In the genomic region with DNA sequence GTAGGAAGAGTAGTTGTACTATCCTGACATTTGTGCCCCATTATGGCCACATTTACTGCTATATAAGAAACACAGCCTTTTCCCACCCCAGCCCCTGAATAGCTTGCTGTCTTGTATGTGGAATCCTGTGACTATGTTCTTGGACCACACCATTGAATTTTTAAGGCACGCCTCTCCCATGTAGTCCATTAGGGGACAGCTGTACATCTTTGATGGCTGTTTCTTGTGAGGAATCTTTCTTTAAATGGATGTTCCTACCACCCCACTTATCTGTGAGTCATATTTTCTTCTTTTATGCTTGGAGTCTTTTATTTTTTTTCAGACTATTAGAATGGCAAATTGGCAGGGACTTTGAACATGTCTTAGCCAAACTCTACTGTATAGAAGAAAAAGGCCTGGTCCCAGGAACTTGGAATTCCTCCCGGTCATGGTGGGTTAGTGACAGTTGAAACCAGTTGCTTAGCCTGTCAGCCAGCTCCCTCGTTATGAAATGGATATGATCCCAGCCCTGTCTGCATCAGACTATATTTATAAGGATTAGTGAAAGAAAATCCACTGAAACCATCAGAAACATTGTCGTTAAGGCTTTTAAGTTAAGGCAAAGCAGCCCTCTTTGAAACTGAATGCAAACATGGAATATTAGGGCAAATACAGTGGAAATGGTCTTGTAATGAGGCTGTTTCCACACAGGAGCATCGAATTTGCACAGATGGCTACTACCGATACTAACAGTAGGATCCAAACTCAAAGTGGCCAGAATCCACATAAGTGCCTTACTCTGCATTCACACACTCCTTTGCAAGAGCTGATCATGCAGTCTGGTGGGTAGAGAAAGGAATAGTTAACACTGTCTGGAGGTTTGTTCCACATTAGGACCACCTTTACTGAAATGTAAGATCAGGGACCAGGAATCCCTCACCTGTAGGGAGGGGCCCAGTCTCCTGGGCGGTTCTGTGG, we compare ENCODE assay signal across 18 mouse cellular contexts. TPM values are rescaled to one million over a fixed set of nuclear protein-coding genes. Genes with fewer than 3 reads are reported as not detected.
A peak's percentile ranks its signal among the peaks of the same experiment; 100 is the strongest.
DNase-seq lines count a peak whose midpoint lies in the region; ATAC-seq and TF ChIP-seq lines count a peak whose summit lies in the region.
"Had no signal": no experiment of that assay in that cellular context is flagged by ENCODE, and none has a peak within 500 bp of the region (broad histone marks: within the 10 kb centered on the region; RNA-seq: fewer than 3 reads in every experiment).

No protein-coding gene starts in this region.

- H3K4me3 ChIP-seq in embryonic fibroblast, embryonic 13.5 days (ENCODE audit: insufficient read depth, low read length), result no peak overlapping the region
- H3K4me3 ChIP-seq: limb, embryonic 13.5 days; midbrain, embryonic 12.5 days had no signal

- TF ChIP-seq POLR2A in embryonic fibroblast, embryonic 13.5 days (IDR thresholded peaks at IDR 0.05; ENCODE audit: low read depth, low read length), result no peak

- peaks cover 7% of the 10 kb centered on the region for H3K4me1 ChIP-seq in embryonic fibroblast, embryonic 13.5 days (ENCODE audit: control insufficient read depth, insufficient read depth, low read length)
- H3K4me1 ChIP-seq: limb, embryonic 13.5 days; midbrain, embryonic 12.5 days had no signal

- TF ChIP-seq CTCF in embryonic fibroblast, embryonic 13.5 days (IDR thresholded peaks at IDR 0.05; ENCODE audit: borderline replicate concordance, insufficient read depth, low read length), result no peak

- peak overlapping the region; percentile 93 for H3K27ac ChIP-seq in embryonic fibroblast, embryonic 13.5 days (ENCODE audit: insufficient read depth, low read length)
- H3K27ac ChIP-seq: limb, embryonic 13.5 days; macrophage; midbrain, embryonic 12.5 days had no signal

- peak; percentile 75 for ATAC-seq in frontal cortex, adult (ENCODE audit: low TSS enrichment)
- ATAC-seq: inflammation-experienced regulatory T-cells, adult 6 months had no signal

- no peak for DNase-seq in frontal cortex, adult 2 months (ENCODE audit: extremely low spot score in 1 of 2, low spot score in 1 of 2)
- DNase-seq in left cerebral cortex, postnatal 4 days, result peak; percentile 63
- no peak for DNase-seq in left cerebral cortex, postnatal 25 days (ENCODE audit: low spot score in 2 of 2)
- DNase-seq in brain, adult 2 months (ENCODE audit: low read depth, low spot score), result peak; percentile 53
- DNase-seq in thymus, postnatal 25 days, result no peak
- DNase-seq: adrenal gland, postnatal 25 days; heart, postnatal 14 days; kidney, adult 9 months; kidney, postnatal 4 days; layer of hippocampus, postnatal 36 days; right cerebral cortex, postnatal 14 days had no signal

- intact Hi-C loops in left cerebral cortex, postnatal 4 days (cut with DNase I), result no loop called here
- intact Hi-C loops in left cerebral cortex, postnatal 25 days (cut with DNase I), result loop anchor here (5.0 kb wide), 1 partner anchor 74 kb away; the partner anchor contains the start of gene Tmeff1

RNA-seq across cellular contexts. Expression of gene Cavin4, which starts 2.4 kb away (rescaled TPM):
- 1.1 and 1.4 TPM in 2 replicates for polyA plus RNA-seq in frontal cortex, adult 2 months (2012; rRNA removed)
- total RNA-seq in left cerebral cortex, postnatal 4 days (2021), result 1 to 10 TPM; 4.1 to 4.3 TPM
- 1 to 10 TPM; 1.5 to 2.2 TPM for total RNA-seq in left cerebral cortex, postnatal 25 days (2021)
- polyA plus RNA-seq in embryonic fibroblast, embryonic 13.5 days (2011; ENCODE audit: insufficient read length, low read depth, missing spikeins), result 7.7 and 13.4 TPM in 2 replicates
- total RNA-seq: granulocyte monocyte progenitor cell, adult 5-6 weeks had no signal
- polyA plus RNA-seq: inflammation-experienced regulatory T-cells, adult 6 months; macrophage had no signal

Comparison
In these comparisons a context has a peak if more than half of its experiments do, and no peak if none do; other contexts are left out.
1. DNase-seq: peak in left cerebral cortex, postnatal 4 days (single experiment) and brain, adult 2 months (single experiment); none in frontal cortex, adult 2 months (0 of 2), left cerebral cortex, postnatal 25 days (0 of 2) and thymus, postnatal 25 days (single experiment).